Mouse (Mus musculus) c-Kit-positive CD71-negative TER-119-negative erythroid progenitor cells, embryonic 14.5 days (primary cell): ENCODE data around the gene Ralgps2.

ENCODE experiments used
- DNase-seq: peaks from one replicate; pipeline ENCODE4 v3.0.0-alpha.2; 2013; ENCODE audit warnings: low read depth

Gene Ralgps2

DNA sequence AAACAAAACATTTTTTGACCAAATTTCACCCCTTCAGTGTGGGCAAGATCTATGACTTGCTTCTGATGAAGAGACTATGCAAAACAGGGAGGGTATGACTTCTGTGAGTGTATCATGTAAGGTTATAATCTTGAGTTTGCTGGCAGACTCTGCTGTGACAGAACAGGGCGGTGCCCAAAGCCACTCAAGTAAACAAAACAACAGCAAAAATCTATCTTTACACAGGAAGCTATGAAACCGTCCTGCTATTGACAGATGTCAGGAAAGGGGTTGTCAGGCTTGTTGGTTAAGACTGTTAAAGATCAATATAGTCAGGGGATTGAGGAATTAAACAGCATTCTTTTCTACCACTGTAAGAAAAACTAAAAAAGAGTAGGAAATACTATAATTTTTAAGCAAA is 33.8 kb downstream of the Ralgps2 start:
- DNase-seq, result no peak

DNA sequence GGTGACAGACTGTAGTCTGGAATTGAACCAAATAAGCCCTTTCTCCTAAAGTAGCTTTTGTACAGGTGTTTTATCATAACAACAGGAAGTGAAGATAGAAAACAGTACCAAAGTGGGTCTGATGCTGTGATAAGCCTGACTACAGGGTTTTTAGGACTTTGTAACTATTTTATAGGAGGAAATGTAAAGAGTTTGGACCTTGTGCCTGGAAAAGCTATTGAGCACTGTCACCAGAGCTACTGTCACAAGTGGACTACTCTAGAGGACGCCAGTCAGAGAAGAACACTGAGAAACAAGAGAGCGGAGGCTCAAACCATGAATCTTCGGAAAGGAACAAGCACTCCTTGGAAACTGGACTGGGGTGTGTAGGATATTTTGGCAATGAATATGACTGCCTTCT is 35.5 kb downstream of the Ralgps2 start:
- DNase-seq, result no peak

DNA sequence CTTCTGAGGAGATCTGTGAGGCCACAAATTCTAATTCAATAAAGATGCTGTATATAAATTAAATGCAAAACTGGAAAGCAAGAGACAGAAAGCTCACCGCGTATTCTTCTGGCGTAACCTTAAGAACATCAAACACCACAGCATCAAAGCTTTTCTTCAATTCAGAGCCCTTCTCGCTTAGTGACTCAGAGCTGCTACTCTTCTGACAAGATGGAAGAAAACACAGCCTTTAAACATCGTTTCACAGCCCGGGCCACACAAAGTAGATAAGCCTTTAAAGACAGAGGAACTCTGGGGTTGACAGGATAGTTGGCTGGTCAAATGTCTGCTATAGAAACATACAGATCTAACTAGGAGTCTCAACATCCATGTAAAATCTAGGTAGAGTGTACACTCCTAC is 37.7 kb downstream of the Ralgps2 start:
- no peak for DNase-seq

DNA sequence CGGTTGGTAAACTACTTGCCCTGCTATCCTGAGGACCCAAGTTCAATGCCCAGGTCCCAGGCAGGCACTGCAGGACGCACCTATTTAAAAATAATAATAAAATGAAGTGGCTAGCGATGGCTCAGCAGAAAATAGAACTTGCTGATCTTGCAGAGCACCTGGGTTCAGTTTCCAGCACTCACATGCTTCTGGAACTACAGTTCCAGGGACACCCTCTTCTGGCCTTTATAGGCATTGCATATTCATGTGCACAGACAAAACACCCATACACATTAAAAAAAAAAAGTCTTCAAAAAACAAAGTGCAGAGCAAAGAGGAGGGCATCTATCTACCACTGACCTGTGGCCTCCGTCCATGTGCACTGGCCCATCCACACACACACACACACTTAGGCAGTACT is 47.9 kb downstream of the Ralgps2 start:
- DNase-seq, result no peak

DNA sequence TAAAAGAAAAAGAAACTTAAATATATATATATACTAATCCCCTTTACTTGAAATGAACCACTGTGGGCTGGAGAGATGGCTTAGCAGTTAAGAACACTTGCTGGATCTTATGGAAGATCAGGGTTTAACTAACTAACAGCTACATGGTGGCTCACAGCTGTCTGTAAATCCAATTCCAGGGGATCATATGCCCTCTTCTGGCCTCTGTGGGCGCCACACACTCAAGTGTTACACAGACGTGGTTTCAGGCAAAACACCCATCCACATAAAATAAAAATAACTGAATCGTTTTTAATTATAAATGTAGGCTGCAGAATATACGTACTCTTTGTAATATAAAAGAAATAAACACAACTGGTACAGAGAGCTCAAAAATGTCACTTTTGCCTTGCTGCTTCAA is 50.6 kb downstream of the Ralgps2 start:
- DNase-seq, result no peak

DNA sequence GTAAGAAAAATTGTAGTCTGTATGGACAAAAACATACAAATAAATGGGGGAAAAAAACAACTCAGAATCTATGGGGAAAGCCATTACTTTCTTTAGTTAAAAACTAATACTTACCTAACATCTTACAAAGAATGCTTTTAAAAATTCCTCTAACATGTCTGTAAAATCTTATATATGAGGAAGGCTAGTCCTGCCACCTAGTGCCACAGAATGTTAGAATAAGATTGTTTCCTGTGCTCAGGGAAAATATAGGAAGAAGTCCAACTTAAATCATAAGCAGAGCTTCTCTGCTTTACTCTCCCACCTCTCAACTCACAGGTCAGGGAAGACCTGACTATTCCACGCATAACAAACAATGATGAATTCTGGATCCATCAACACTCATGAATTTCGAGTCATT is 53.5 kb downstream of the Ralgps2 start:
- no peak for DNase-seq

DNA sequence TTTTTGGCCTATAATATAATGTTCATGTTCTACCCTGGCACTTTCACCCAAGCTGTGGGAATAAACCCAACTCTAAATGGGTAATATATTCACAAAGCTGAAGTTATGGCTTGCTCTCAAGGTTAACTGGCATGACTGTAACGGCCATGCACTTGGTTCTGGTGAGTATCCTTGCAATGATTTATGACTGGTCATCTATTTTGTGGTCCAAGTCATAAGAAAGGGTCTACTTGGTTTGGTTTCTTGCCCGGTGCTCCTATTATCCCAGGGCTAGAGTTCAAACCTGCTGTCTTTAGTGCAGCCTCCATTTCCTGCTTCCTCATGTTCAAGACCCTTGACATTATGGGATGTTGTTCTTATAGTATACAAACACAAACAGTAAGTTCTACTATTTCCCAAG is 54.6 kb downstream of the Ralgps2 start:
- no peak for DNase-seq

DNA sequence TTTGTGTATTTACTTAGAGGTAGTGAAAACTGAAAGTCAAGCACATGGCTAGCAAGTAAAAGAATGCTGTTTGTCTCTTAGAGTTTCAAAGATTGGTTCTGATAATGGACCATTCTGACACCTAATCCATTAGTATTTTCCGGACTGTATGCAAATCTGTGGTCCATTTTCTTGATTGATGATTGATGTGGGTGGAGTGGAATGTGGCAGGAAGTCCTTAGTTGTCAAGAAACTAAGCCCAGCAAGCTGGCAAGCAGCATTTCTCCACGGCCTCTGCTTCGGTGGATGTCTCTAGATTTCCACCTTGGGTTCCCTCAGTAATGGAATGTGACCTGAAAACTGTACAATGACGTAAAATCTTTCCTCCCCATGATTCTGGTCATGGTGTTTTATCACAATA is 68.8 kb downstream of the Ralgps2 start:
- no peak for DNase-seq

DNA sequence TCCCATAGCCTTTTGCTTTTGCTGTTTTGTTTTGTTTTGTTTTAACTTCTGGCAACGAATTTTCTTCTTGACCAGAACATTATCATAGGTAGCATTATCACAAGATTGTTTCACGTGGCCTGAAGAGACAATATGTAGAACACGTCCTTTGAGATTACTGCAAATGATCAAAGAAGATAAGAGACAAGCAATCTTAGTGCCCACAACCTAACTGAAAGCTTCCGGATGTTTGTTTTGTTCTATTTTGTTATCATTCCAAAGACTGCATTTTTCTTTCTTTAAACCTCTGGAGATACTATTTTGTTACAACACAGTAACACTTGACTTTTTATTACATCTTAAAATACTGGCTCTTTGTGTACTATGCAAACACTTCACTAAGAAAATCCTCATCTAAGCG is 69.4 kb downstream of the Ralgps2 start:
- no peak for DNase-seq

DNA sequence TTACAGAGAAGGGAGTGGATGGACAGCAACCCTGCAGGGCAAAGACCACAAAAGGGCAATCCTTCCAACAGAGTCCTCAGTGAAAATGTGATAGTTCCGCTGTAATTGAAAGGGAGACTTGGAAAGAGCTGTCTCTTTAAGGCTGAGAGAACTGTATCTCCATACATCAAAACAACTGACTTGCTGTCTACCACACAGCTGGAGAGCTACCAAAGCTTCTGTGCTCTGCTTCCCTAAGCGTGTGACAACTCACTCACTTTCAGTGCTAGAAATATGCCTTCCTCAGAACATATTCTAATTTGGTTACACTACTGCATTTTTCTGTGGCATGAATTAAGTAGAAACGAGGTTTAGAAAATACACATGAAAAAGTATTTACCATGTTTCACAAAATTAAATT is 75.2 kb downstream of the Ralgps2 start:
- DNase-seq, result no peak

DNA sequence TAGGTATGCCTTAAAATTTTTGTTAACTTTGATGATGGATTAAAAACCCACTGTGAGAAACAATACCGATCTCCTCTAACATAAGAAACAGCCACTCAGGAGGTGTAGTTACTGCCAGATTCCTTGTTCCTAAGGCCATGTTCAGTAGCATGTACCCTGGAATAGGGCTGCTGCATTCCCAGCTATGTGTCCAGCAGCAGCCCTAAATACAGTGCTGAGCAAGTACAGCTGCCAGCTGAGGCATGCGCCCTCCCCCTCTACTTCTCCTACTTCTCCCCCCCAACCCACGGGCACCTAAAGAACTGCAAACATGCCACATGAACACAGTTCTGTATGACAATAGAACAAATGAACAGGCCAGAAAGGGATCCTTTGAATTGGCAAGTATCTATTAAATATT is 75.7 kb downstream of the Ralgps2 start:
- no peak for DNase-seq

DNA sequence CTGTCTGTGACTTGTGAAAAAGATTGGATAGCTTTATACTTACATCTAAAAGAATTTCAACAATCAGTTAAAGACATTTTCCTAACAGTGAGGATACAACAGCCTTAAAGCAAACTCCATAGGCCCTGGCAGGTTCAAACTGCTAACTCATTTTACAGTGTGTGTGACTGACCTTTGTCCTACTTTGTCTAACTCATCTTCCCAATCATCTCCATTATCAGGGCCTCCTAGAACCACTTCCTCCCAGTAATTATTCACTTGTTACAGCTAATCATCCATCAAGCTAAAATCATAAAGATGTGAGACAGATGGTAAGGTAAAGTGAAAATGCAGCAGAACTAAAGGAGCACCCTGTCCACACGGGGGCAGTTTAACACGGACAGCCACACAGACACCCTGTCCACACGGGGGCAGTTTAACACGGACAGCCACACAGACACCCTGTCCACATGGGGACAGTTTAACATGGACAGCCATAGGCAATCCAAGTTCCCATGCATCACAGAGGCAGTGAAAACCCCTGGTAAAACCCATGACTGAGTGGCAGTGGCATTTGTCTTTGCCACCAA is 77.9 kb downstream of the Ralgps2 start:
- DNase-seq, result no peak

DNA sequence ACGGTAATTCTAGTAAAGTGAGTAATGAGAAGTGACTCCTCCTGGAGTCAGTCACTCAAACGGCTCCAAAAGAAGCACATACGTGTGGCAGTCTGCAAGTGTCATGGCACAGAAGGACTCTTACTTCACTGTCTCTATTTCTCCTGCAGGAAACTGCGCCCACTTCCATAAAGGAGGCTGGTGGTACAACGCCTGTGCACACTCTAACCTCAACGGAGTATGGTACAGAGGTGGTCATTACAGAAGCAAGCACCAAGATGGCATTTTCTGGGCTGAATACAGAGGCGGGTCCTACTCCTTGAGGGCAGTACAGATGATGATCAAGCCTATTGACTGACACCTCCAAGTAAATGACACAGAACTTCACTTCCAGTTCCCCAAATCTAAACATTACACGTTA is 79.2 kb downstream of the Ralgps2 start:
- no peak for DNase-seq

DNA sequence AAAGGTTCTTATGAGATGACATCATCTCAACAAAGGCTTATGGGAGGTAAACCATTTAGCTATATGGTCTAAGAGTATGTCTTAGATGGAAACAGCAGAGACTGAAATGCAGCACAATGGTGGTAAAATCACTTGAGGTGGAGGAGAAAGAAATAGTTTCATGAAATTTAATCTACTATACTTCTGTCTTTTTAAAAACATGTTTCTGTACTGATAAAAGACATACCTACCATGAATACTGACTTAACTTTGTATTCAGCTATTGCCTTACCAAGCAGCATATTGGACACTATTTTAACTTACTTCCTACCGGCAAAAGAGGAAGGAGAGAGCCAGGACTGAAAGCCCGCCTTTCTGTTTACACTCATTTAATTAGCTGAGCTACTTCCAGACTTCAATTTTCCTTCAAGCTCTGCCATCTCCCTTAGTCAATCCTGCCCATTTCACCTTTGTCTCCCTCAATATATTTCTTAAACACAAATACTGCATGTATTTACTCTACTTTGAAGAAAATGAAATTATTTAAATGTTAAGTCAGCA is 79.6 kb downstream of the Ralgps2 start:
- DNase-seq, result no peak

DNA sequence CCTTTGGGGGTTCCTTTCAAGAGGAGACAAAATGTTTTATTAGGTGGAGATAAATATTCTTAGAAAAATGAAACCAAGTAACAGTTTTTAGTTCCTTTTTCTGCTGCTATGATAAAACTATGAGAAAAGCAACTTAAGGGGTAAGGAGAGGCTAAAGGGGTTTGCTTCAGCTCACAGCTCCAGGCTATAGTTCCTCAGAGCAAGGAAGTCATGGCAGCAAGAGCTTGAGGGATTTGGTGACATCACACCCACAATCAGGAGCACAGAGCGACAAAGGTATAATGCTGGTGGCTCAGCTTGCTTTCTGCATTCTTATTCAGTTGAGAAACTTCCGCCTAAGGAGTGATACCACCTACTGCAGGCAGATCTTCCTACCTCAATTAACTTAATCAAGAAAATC is 80.3 kb downstream of the Ralgps2 start:
- DNase-seq, result no peak

DNA sequence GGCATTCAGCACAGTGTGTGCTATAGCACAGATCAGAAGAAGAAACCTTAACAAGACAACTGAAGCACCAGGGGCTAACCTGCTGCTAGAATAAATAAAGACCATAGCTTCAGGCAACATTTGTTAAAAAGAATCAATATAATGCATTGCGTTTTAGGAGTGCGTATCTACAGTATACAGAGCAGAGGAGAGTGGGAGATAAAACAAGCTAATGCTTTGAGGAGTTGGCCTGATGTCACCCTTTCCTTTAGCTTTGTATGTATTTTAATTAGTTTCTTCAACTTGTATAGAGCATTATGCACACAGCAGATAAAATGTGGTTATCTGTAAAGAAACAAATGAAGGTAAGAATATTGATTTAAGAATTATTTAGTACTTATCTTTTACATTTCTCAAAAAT is 82.8 kb downstream of the Ralgps2 start:
- DNase-seq, result no peak

DNA sequence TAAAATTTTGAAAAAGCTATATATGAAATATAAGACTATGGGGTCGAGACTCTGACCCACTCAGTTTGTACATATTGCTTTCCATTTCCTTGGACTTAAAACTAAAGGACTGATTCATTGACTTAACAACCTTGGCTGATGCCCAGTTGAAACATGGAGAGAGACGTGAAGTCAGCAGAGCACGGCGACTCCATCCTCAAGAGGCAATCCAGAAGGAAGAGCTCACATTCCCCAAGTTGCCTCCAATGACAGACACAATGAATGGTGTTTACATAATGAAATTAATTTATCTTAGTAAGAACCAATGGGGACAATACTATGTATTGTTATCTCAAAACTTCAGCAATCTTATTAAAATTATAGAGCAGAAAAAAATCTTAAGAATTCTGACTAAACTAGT is 84.9 kb downstream of the Ralgps2 start:
- DNase-seq, result no peak

DNA sequence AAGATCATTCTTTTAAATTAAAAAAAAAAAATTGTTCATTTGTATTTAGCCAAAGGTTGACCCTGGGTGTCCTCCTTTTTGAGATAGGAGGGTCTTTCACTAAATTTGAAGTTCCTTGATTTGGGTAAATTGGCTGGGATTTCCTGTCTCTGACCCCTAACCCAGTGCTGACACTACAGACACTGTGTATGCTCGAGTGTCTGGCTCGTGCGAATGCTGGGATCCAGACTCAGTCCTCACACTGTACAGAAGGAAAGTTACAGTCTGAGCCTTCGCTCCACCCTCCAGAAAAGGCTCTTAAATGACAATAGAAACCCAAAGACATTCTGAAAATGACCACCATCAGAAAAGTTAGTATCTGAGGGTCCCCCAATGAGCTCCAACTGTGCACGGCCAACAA is 86.6 kb downstream of the Ralgps2 start:
- no peak for DNase-seq

DNA sequence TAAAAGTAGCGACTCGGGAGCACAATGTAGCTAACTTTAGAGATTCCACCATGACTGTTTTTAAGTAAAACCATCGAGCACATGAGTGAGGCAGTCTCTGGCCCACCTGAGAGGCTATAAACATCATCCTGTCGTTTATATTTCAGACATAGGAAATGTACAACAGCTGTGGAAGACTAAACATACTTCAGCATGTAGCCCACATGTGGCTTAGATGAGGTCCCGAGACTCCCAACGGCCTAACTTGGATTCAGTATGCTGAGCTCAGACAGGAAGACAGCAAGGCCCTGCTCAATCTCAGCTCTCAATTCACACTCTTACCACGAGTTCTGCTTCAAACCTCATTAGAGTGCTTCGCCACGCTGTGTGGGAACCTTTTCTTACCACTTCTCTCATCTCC is 87.0 kb downstream of the Ralgps2 start:
- no peak for DNase-seq

DNA sequence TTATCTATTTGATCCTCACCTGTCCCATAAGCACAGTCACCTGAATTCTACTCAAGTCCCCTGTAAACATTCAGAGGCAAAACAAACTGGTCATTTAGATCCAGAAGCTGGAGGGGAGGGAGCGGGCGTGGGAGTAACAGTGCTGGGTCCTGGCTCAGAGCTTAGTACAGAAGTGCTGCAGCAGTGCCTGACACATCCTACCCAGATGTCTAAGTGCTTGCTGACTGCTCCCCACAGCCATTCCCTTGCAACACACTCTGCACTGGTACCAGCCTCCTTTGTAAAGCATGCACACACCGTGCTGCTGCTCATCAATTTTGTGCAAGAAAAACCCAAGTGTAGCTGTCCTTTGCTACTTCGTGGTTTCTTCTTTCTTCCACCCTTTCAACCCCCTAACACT is 92.3 kb downstream of the Ralgps2 start:
- DNase-seq, result no peak

DNA sequence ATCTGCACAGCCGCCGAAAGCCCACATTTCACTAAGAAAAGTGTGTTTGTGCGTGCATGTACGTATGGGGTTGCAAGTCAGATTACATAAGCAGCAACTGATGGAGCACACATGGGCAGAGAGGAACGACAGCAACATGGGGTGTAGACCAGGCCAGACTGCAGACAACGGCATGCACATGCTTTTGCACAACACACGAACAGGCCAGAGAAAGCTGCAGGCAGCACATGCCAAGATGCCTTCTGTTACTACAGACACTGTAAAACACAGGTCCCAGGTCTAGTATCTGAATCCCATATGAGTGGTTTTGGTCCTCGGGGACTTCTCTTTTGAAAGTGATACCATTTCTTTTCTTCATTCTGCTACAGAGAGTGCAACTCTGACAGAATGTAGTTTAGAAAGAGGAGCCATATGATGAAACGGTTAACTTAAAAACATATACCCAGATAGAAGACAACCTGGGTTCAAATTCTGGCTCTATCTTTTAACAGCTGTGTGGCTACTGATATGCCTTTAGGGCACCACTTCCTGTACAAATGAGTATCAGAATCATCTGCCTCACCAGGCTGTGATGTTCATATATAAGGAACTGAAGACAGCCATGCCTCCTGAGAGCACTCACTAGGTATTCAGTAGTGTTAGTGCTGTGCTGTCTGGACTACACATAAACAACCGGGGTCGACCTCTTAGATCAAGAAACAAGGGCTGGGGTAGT is 97.6 kb downstream of the Ralgps2 start:
- DNase-seq, result no peak

DNA sequence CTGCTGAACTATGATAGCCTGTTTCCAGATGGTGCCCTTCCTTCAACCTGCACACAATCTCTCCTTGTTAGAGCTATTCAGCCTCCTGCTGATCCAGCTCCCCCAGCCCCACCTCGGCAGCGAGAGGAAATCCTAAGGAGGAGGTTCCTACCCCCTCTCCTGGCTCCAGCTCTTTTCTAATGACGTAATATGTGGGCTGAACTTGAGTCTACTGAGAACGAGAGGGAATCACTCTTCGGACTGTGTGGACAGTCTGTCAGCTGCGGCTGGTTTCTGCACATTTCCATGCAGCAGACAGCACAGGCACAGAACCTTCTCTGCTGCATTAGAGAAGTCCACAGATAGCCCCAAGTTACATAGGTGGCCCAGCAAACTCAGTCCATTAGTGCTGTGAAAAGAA is 100.7 kb downstream of the Ralgps2 start:
- no peak for DNase-seq

DNA sequence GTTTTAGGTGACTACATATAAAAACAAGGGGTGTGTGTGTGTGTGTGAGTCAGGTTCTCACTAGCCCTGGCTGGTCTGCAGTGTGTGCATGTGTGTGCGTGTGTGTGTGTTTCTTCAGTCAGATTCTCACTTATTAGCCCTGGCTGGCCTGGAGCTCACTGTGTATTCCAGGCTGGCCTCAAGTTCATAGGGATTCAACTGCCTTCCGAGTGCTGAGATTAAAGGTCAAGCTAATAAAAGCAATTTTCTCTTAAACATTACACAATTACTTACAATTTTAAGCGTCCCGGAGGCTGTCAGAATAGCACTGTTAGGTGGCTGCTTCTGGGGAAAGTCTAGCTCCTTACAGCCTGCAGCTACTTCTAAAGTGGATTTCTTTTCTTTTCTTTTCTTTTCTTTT is 101.2 kb downstream of the Ralgps2 start, which contains the start of gene Angptl1:
Gene Angptl1 (plus strand): TSS at position 386 of the 400 bp plus-strand sequence.
- DNase-seq, result no peak

DNA sequence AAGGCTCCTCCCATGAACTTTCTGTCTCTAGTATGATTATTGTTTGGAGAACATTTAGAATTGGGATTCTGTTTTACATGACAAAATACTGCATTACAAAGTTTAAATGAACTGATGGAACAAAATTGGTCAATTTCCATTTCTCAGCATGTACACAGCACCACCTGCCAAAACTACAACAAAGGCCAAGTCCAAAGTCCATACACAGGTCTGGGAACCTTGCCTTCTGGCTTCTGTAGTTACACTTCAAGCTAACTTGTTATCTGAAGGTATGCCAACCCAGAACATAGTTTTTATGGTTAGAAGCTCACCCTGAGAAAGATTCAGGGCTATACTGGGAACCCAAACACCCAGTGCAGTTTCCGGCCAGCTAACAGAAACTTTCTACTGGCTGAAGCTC is 120.2 kb downstream of the Ralgps2 start:
- DNase-seq, result no peak
